Mouse (Mus musculus): ENCODE results near the gene Tnfsf13.

DNA sequence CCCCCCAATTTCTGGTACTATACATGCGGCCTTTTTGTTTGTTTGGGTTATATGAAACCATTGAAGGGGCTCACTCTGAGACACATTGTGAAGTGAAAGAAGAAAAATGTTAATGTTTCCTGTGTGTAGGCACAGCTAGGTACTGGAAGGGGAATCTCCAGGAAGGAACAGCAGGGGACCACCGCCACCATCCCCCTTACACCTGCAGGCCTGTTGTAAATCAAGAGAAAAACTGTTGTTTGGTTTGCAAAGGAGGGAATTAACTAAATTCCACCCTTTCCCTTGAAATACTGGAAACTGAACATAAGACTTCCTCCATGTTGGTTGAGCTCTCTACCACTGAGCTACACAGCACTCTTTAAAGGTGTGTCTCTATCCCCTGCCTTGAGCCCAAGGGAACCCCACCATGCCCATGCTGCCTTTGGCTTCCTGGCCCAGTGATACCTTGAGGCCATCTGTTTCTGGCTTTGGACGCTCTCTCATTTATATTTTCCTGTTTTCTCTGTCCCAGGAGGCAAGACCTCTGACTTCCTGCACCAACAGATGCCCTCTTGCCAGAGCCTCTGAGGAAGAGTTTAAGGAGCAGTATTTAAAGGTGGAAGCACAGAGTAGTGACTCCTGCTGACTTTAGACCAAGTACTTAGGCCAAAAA is 23.2 kb upstream of the Tnfsf13 start:
- TF ChIP-seq POLR2A (IDR thresholded peaks at IDR 0.05; ENCODE audit: extremely low read depth, insufficient read depth, low read length) (no peak), CTCF (IDR thresholded peaks at IDR 0.05; ENCODE audit: low read depth, low read length) (no peak)

Measured in liver, adult 2 months (tissue).